Mouse (Mus musculus): ENCODE results near the gene Tbx20.
A peak's percentile ranks its signal among the peaks of the same experiment; 100 is the strongest.

The Tbx20 gene

GRCm38 (mm10) chr9:24767056-24767455 is 7.0 kb downstream of the Tbx20 start:
- no peak for DNase-seq

- DNase-seq: no peak
Measured at GRCm38 (mm10) chr9:24765572-24765971, 8.5 kb downstream of the Tbx20 start.

GRCm38 (mm10) chr9:24760461-24760860 is 13.6 kb downstream of the Tbx20 start:
- peak in 1 of 2 experiments; percentile 13 for DNase-seq

- no peak for DNase-seq
Measured at GRCm38 (mm10) chr9:24744958-24745357, 29.1 kb downstream of the Tbx20 start.

- DNase-seq: no peak
Measured at GRCm38 (mm10) chr9:24701246-24701645, 72.9 kb downstream of the Tbx20 start.

- DNase-seq: no peak
Measured at GRCm38 (mm10) chr9:24696405-24696778, 77.7 kb downstream of the Tbx20 start.

GRCm38 (mm10) chr9:24695700-24696404 is 78.3 kb downstream of the Tbx20 start, which contains the start of gene Dpy19l2:
Gene Dpy19l2, minus strand, starts transcription at chr9:24696293.
- peak; percentile 44 to 49 for DNase-seq

All from cerebellum, postnatal 14 days (tissue).